Mouse (Mus musculus) kidney, embryonic 16.5 days (tissue): Measurements from ENCODE around the gene Prkag2. TPM values are rescaled to one million over a fixed set of nuclear protein-coding genes. Genes with fewer than 3 reads are reported as not detected.

Experiments used
- ATAC-seq: fragments of 200-750 bp; cut with Nextera tagmentation; 2 replicates; pipeline ENCODE4 v1.8.0; 2017; ENCODE audit warnings: moderate TSS enrichment; ENCODE audit not compliant: low FRiP score, low TSS enrichment
- H3K27ac ChIP-seq: fragments of 300-500 bp; sonication (generic); 2 replicates; pipeline ENCODE4 v1.5.1; 2014; ENCODE audit warnings: low read length
- H3K27me3 ChIP-seq: fragments of 300-500 bp; sonication (generic); 2 replicates; pipeline ENCODE4 v1.6.1; 2014; ENCODE audit warnings: low read length, control low read depth, mixed read lengths; ENCODE audit not compliant: insufficient read depth
- H3K36me3 ChIP-seq: fragments of 300-500 bp; sonication (generic); 2 replicates; pipeline ENCODE4 v1.6.1; 2014; ENCODE audit warnings: low read length, control low read depth, mixed read lengths; ENCODE audit not compliant: insufficient read depth
- H3K4me1 ChIP-seq: fragments of 300-500 bp; sonication (generic); 2 replicates; pipeline ENCODE4 v1.6.1; 2014; ENCODE audit warnings: low read length, control low read depth, mixed read lengths; ENCODE audit not compliant: insufficient read depth
- H3K4me2 ChIP-seq: fragments of 300-500 bp; sonication (generic); replicated peaks from 2 replicates; pipeline ENCODE4 v1.6.1; 2014; ENCODE audit warnings: low read depth, low read length
- H3K4me3 ChIP-seq: fragments of 300-500 bp; sonication (generic); 2 replicates; pipeline ENCODE4 v1.5.1; 2014; ENCODE audit warnings: mild to moderate bottlenecking, low read length
- H3K9ac ChIP-seq: fragments of 300-500 bp; sonication (generic); replicated peaks from 2 replicates; pipeline ENCODE4 v1.6.1; 2014; ENCODE audit warnings: low read length
- H3K9me3 ChIP-seq: fragments of 300-500 bp; sonication (generic); 2 replicates; pipeline ENCODE4 v1.6.1; 2016; ENCODE audit warnings: low read length, control low read depth
- WGBS: fragments of 180-500 bp; shearing (Covaris S2); extraction: QIAGEN DNeasy Blood & Tissue Kit; methylation state at CpG from one replicate; pipeline ENCODE4 v1.1.7; 2014; 5-methylcytosine and 5-hydroxymethylcytosine counted together
- polyA plus RNA-seq: library from polyadenylated mRNA; unstranded; fragments of >200 nt; fragmentation: Nextera tagmentation; extraction: Ambion mirVana; gene quantifications from 2 replicates; pipeline ENCODE4 v1.2.1, GENCODE M21; 2015

Prkag2 gene
- polyA plus RNA-seq, 1 experiment from 2014 or later: 43.4 TPM

- Histone ChIP-seq H3K27ac (no peak overlapping the region), H3K4me2 (no peak overlapping the region), H3K9ac (no peak overlapping the region), H3K4me3 (no peak overlapping the region), H3K9me3 (no peaks in the 10 kb centered on the region), H3K36me3 (no peaks in the 10 kb centered on the region), H3K4me1 (peaks cover 8% of the 10 kb centered on the region), H3K27me3 (no peaks in the 10 kb centered on the region)
- ATAC-seq: no peak
- WGBS: 47% methylated on average over 8 of the region's 8 CpGs
Measured at GRCm38 (mm10) chr5:24968792-24969191, 131.7 kb downstream of the Prkag2 start.

- no peaks in the 10 kb centered on the region for H3K36me3 ChIP-seq
- H3K27ac ChIP-seq: no peak overlapping the region
- WGBS: 61% methylated on average over 7 of the region's 7 CpGs
- no peaks in the 10 kb centered on the region for H3K27me3 ChIP-seq
- no peak overlapping the region for H3K9ac ChIP-seq
- no peak overlapping the region for H3K4me2 ChIP-seq
- no peaks in the 10 kb centered on the region for H3K9me3 ChIP-seq
- H3K4me1 ChIP-seq: peaks cover under 1% of the 10 kb centered on the region; the same call in 1 of the 2 replicates
- no peak overlapping the region for H3K4me3 ChIP-seq
- ATAC-seq: no peak
Measured at GRCm38 (mm10) chr5:24967898-24968535, 132.4 kb downstream of the Prkag2 start.

- 59% methylated on average over 4 of the region's 4 CpGs for WGBS
- no peak; the same call in 1 of the 2 replicates for ATAC-seq
Measured at GRCm38 (mm10) chr5:24963776-24964175, 136.7 kb downstream of the Prkag2 start.

GRCm38 (mm10) chr5:24960791-24961190 is 139.7 kb downstream of the Prkag2 start:
- Histone ChIP-seq H3K27me3 (no peaks in the 10 kb centered on the region), H3K4me1 (no peaks in the 10 kb centered on the region), H3K4me2 (no peak overlapping the region), H3K9me3 (peaks cover 4% of the 10 kb centered on the region; the same call in 1 of the 2 replicates), H3K9ac (no peak overlapping the region), H3K27ac (no peak overlapping the region), H3K36me3 (no peaks in the 10 kb centered on the region), H3K4me3 (no peak overlapping the region)
- ATAC-seq: no peak
- 91% methylated on average over 5 of the region's 5 CpGs for WGBS

More at GRCm38 (mm10) chr5:24963776-24964175, 136.7 kb downstream of the Prkag2 start:
- Histone ChIP-seq H3K4me3 (no peak overlapping the region), H3K27ac (no peak overlapping the region), H3K9me3 (no peaks in the 10 kb centered on the region), H3K9ac (no peak overlapping the region), H3K36me3 (no peaks in the 10 kb centered on the region), H3K4me1 (no peaks in the 10 kb centered on the region), H3K27me3 (no peaks in the 10 kb centered on the region), H3K4me2 (no peak overlapping the region)

GRCm38 (mm10) chr5:24959758-24960157 is 140.7 kb downstream of the Prkag2 start:
- Histone ChIP-seq H3K4me2 (no peak overlapping the region), H3K4me1 (no peaks in the 10 kb centered on the region), H3K27ac (no peak overlapping the region), H3K9me3 (peaks cover 4% of the 10 kb centered on the region; the same call in 1 of the 2 replicates), H3K36me3 (no peaks in the 10 kb centered on the region), H3K4me3 (no peak overlapping the region), H3K9ac (no peak overlapping the region), H3K27me3 (no peaks in the 10 kb centered on the region)
- 81% methylated on average over 3 of the region's 3 CpGs for WGBS
- no peak for ATAC-seq

- Histone ChIP-seq H3K9me3 (peaks cover 4% of the 10 kb centered on the region; the same call in 1 of the 2 replicates), H3K27ac (no peak overlapping the region), H3K9ac (no peak overlapping the region), H3K36me3 (no peaks in the 10 kb centered on the region), H3K4me2 (no peak overlapping the region), H3K27me3 (no peaks in the 10 kb centered on the region), H3K4me3 (no peak overlapping the region), H3K4me1 (no peaks in the 10 kb centered on the region)
- ATAC-seq: no peak
- 84% methylated on average over 5 of the region's 5 CpGs for WGBS
Measured at GRCm38 (mm10) chr5:24958596-24958995, 141.8 kb downstream of the Prkag2 start.

- Histone ChIP-seq H3K9ac (no peak overlapping the region), H3K4me3 (no peak overlapping the region), H3K27ac (no peak overlapping the region), H3K4me1 (no peaks in the 10 kb centered on the region), H3K9me3 (peaks cover 4% of the 10 kb centered on the region; the same call in 1 of the 2 replicates), H3K4me2 (no peak overlapping the region), H3K27me3 (no peaks in the 10 kb centered on the region), H3K36me3 (no peaks in the 10 kb centered on the region)
- WGBS: 87% methylated on average over 7 of the region's 7 CpGs
- ATAC-seq: no peak
Measured at GRCm38 (mm10) chr5:24956891-24957290, 143.6 kb downstream of the Prkag2 start.

- no peak overlapping the region for H3K4me2 ChIP-seq
- H3K36me3 ChIP-seq: no peaks in the 10 kb centered on the region
- H3K4me1 ChIP-seq: no peaks in the 10 kb centered on the region
- H3K9me3 ChIP-seq: peaks cover 4% of the 10 kb centered on the region; the same call in 1 of the 2 replicates
- no peak overlapping the region for H3K4me3 ChIP-seq
- H3K27me3 ChIP-seq: no peaks in the 10 kb centered on the region
- ATAC-seq: 0 out of 2 replicates have a peak, but pooled peaks have one; percentile 37
- 55% methylated on average over 16 of the region's 16 CpGs for WGBS
- H3K27ac ChIP-seq: no peak overlapping the region
- no peak overlapping the region for H3K9ac ChIP-seq
Measured at GRCm38 (mm10) chr5:24952842-24953741, 147.3 kb downstream of the Prkag2 start.

GRCm38 (mm10) chr5:24952212-24952611 is 148.2 kb downstream of the Prkag2 start:
- 40% methylated on average over 6 of the region's 6 CpGs for WGBS
- Histone ChIP-seq H3K4me2 (no peak overlapping the region), H3K4me1 (no peaks in the 10 kb centered on the region), H3K9me3 (peaks cover 4% of the 10 kb centered on the region; the same call in 1 of the 2 replicates), H3K27ac (no peak overlapping the region), H3K27me3 (no peaks in the 10 kb centered on the region), H3K4me3 (no peak overlapping the region), H3K9ac (no peak overlapping the region), H3K36me3 (no peaks in the 10 kb centered on the region)
- ATAC-seq: no peak
